Mouse (Mus musculus) bone marrow macrophage, adult 2 months (primary cell): Measurements from ENCODE around the gene Acot12.

Experiments used
- CTCF ChIP-seq: IDR thresholded peaks from 2 replicates; pipeline ENCODE4 v1.5.1; 2012; ENCODE audit warnings: low read depth, mild to moderate bottlenecking, low read length, moderate library complexity
- POLR2A ChIP-seq: IDR thresholded peaks from 2 replicates; pipeline ENCODE4 v1.6.1; 2012; ENCODE audit warnings: mild to moderate bottlenecking, low read depth, low read length, borderline replicate concordance

DNA sequence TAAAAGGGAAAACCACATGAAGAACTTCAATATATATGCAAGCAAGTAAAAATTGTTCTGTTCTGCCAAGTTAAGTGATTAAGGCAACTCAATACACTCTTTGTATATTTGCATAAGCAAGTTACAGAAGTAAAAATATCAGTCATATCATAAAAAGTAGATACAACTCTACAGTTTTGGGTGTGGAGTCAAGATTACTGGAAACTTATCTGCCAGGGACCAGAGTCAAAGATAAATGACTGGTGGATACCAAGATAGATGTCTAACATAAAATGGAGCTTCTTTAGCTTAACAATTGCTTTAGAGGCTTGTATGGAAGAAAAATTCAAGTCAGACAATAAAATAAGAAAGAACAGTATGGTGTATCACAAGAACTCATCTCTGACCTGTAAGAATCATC, 13.4 kb downstream of the Acot12 start:
- no peak for TF ChIP-seq CTCF
- no peak for TF ChIP-seq POLR2A
